Mouse (Mus musculus) midbrain, embryonic 11.5 days (tissue): ENCODE results near the gene Gm21860. TPM values are rescaled to one million over a fixed set of nuclear protein-coding genes. Genes with fewer than 3 reads are reported as not detected.
"Not testable (repeated sequence)": the region's sequence is repeated elsewhere in the genome, so short reads cannot be mapped to it uniquely, and the experiment has no call there.

Experiments used
- ATAC-seq: fragments of 200-750 bp; cut with Nextera tagmentation; 2 replicates; pipeline ENCODE4 v1.8.0; 2017; ENCODE audit warnings: moderate TSS enrichment, moderate library complexity; ENCODE audit not compliant: low FRiP score
- DNase-seq: peaks from one replicate; pipeline ENCODE4 v3.0.0; 2015; ENCODE audit warnings: low spot score; ENCODE audit errors: missing footprints
- H3K27ac ChIP-seq: fragments of 300-500 bp; sonication (generic); 2 replicates; pipeline ENCODE4 v1.5.1; 2014; ENCODE audit warnings: low read depth, low read length
- H3K27me3 ChIP-seq: fragments of 300-500 bp; sonication (generic); 2 replicates; pipeline ENCODE4 v1.6.1; 2014; ENCODE audit warnings: mild to moderate bottlenecking, low read length, moderate library complexity, mixed read lengths; ENCODE audit not compliant: control insufficient read depth, insufficient read depth
- H3K36me3 ChIP-seq: fragments of 300-500 bp; sonication (generic); 2 replicates; pipeline ENCODE4 v1.6.1; 2014; ENCODE audit warnings: mild to moderate bottlenecking, low read length, moderate library complexity, mixed read lengths; ENCODE audit not compliant: control insufficient read depth, insufficient read depth
- H3K4me1 ChIP-seq: fragments of 300-500 bp; sonication (generic); 2 replicates; pipeline ENCODE4 v1.6.1; 2014; ENCODE audit warnings: low read length; ENCODE audit not compliant: control insufficient read depth, insufficient read depth
- H3K4me2 ChIP-seq: fragments of 300-500 bp; sonication (generic); 2 replicates; pipeline ENCODE4 v1.6.1; 2014; ENCODE audit warnings: mild to moderate bottlenecking, moderate library complexity
- H3K4me3 ChIP-seq: fragments of 300-500 bp; sonication (generic); 2 replicates; pipeline ENCODE4 v1.5.1; 2014; ENCODE audit warnings: low read depth, low read length
- H3K9ac ChIP-seq: fragments of 300-500 bp; sonication (generic); 2 replicates; pipeline ENCODE4 v1.6.1; 2014; ENCODE audit warnings: low read length
- H3K9me3 ChIP-seq: fragments of 300-500 bp; sonication (generic); 2 replicates; pipeline ENCODE4 v1.6.1; 2016; ENCODE audit warnings: low read length; ENCODE audit not compliant: control insufficient read depth
- WGBS: fragments of 180-500 bp; shearing (Covaris S2); extraction: QIAGEN DNeasy Blood & Tissue Kit; methylation state at CpG from one replicate; pipeline ENCODE4 v1.1.7; 2014; 5-methylcytosine and 5-hydroxymethylcytosine counted together
- polyA plus RNA-seq: library from polyadenylated mRNA; unstranded; fragments of >200 nt; fragmentation: Nextera tagmentation; extraction: Ambion mirVana; gene quantifications from 2 replicates; pipeline ENCODE4 v1.2.1, GENCODE M21; 2014

Gm21860 gene
- polyA plus RNA-seq, 1 experiment from 2014 or later = not detected

DNA sequence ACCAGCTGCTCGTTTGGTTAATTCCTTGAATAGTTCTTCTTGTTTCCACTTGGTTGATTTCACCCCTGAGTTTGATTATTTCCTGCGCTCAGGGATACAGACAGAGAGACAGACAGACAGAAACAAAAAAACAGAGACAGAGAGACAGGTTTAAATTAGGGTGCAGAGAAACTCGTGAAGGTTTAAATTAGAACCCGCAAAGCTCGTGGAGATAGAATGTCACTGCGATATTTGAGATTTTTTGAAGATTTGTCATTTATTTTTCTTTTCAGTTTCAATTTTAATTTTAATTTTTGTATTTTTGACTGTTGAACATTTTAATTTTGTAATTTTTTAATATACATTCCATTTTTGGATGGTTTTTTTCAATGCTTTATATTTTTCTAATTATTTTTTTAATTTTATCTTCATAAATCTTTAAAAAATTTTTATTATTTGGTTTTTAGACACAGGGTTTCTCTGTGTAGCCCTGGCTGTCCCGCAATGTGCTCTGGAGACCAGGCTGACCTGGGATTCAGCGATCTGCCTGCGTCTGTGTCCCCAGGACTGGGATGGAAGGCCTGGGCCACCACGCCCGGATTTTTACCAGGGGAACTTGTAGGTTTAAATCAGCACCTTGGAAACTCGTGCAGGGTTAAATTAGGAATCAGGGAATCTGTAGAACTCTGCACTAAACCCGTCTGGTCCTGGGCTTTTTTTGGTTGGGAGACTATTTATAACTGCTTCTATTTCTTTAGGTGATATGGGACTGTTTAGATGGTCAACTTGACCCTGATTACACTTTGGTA is 27.3 kb downstream of the Gm21860 start:
- not testable (repeated sequence) for H3K4me1 ChIP-seq, H3K36me3 ChIP-seq, H3K27me3 ChIP-seq, H3K4me3 ChIP-seq, H3K4me2 ChIP-seq, ATAC-seq, H3K9ac ChIP-seq, H3K9me3 ChIP-seq, H3K27ac ChIP-seq
- peak; percentile 80 for DNase-seq
- WGBS = 80% methylated on average over 13 of the region's 13 CpGs

GRCm38 (mm10) chrY:90725701-90726451 is 28.7 kb downstream of the Gm21860 start:
- not testable (repeated sequence) for H3K9ac ChIP-seq, H3K27ac ChIP-seq, H3K4me2 ChIP-seq, H3K9me3 ChIP-seq, H3K4me1 ChIP-seq, H3K36me3 ChIP-seq, H3K4me3 ChIP-seq, ATAC-seq, H3K27me3 ChIP-seq
- DNase-seq = peak; percentile 87
- WGBS = 79% methylated on average over 23 of the region's 23 CpGs

DNA sequence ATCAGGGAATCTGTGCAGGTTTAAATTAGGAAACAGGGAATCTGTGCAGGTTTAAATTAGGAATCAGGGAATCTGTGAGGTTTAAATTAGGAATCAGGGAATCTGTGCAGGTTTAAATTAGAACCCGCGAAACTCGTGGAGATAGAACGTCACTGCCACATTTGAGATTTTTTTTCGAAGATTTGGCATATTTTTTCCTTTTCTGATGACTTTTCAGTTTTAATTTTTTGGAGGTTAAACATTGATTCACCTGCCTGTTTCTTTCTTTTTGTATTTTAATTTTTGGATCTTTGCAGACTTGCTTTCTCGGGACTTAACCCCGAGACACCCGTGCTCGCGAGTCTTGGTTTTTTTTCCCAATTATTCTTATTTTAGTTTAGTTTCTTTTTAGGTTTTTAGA is 29.5 kb downstream of the Gm21860 start:
- not testable (repeated sequence) for H3K4me2 ChIP-seq, H3K9me3 ChIP-seq, H3K27ac ChIP-seq, H3K4me1 ChIP-seq, H3K9ac ChIP-seq, ATAC-seq, H3K36me3 ChIP-seq, H3K27me3 ChIP-seq, H3K4me3 ChIP-seq, DNase-seq
- WGBS = 90% methylated on average over 10 of the region's 10 CpGs

DNA sequence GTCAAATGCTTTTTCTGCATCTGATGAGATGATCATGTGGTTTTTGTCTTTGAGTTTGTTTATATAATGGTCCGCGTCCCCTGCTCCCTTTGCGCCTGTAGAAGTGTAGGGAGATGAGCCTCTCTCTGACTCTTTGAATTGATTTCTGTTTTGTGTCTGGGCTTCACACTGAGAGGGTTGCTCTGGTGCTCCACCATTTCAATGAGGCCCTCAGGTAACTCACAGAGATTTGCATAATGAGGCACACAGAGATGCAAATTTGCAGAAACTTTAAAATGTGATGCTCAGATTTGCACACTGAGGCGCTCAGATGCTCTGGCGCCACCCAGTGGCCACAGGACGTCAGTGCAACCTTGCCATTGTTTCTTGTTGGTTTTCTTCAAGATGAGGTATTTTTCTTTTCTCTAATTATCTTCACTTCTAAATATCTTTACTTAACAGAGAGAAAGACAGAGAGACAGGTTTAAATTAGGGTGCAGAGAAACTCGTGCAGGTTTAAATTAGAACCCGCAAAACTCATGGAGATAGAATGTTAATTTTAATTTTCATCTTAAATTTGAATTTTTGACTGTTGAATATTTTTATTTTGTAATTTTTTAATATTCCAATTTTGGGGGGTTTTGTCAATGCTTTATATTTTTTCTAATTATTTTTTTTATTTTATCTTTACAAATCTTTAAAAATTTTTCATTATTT is 30.5 kb downstream of the Gm21860 start:
- not testable (repeated sequence) for H3K36me3 ChIP-seq, H3K4me3 ChIP-seq, H3K4me1 ChIP-seq, H3K4me2 ChIP-seq, H3K27me3 ChIP-seq, H3K9ac ChIP-seq, H3K9me3 ChIP-seq, H3K27ac ChIP-seq
- DNase-seq (peak; percentile 69), ATAC-seq (peak; percentile 84)
- WGBS = 59% methylated on average over 8 of the region's 8 CpGs

DNA sequence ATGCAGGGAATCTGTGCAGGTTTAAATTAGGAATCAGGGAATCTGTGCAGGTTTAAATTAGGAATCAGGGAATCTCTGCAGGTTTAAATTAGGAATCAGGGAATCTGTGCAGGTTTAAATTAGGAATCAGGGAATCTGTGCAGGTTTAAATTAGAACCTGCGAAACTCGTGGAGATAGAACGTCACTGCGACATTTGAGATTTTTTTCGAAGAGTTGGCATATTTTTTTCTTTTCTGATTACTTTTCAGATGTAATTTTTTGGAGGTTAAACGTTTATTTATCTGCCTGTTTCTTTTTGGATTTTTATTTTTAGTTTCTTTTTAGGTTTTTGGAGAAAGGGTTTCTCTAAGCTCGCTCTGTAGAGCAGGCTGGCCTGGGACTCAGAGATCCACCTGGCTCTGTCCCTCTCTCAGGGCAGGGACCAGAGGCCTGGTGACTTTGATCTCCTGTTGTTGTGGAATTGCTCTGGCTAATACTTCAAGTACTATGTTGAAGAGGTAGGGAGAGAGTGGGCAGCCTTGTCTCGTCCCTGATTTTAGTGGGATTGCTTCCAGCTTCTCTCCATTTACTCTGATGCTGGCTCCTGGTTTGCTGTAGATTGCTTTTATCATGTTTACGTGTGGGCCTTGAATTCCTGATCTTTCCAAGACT is 31.2 kb downstream of the Gm21860 start:
- 72% methylated on average over 9 of the region's 9 CpGs for WGBS
- not testable (repeated sequence) for DNase-seq, H3K36me3 ChIP-seq

GRCm38 (mm10) chrY:90720505-90720904 is 34.1 kb downstream of the Gm21860 start:
- 49% methylated on average over 4 of the region's 5 CpGs for WGBS
- not testable (repeated sequence) for H3K36me3 ChIP-seq, H3K4me2 ChIP-seq, ATAC-seq, DNase-seq, H3K27ac ChIP-seq, H3K9ac ChIP-seq, H3K4me3 ChIP-seq, H3K9me3 ChIP-seq, H3K4me1 ChIP-seq, H3K27me3 ChIP-seq

More for the DNA sequence above, 31.2 kb downstream of the Gm21860 start:
- H3K9ac ChIP-seq, H3K4me1 ChIP-seq, H3K27ac ChIP-seq, H3K4me2 ChIP-seq, H3K4me3 ChIP-seq, H3K27me3 ChIP-seq, H3K9me3 ChIP-seq: not testable (repeated sequence)
- ATAC-seq = peak; percentile 82

- H3K9ac ChIP-seq, H3K9me3 ChIP-seq, H3K4me3 ChIP-seq, H3K27me3 ChIP-seq, H3K4me2 ChIP-seq, H3K4me1 ChIP-seq, H3K36me3 ChIP-seq, H3K27ac ChIP-seq: not testable (repeated sequence)
- WGBS = 79% methylated on average over 13 of the region's 13 CpGs
- 0 out of 2 replicates have a peak, but pooled peaks have one; percentile 52 for ATAC-seq
- peak; percentile 82 for DNase-seq
Measured at GRCm38 (mm10) chrY:90719403-90720232, 35.0 kb downstream of the Gm21860 start.

DNA sequence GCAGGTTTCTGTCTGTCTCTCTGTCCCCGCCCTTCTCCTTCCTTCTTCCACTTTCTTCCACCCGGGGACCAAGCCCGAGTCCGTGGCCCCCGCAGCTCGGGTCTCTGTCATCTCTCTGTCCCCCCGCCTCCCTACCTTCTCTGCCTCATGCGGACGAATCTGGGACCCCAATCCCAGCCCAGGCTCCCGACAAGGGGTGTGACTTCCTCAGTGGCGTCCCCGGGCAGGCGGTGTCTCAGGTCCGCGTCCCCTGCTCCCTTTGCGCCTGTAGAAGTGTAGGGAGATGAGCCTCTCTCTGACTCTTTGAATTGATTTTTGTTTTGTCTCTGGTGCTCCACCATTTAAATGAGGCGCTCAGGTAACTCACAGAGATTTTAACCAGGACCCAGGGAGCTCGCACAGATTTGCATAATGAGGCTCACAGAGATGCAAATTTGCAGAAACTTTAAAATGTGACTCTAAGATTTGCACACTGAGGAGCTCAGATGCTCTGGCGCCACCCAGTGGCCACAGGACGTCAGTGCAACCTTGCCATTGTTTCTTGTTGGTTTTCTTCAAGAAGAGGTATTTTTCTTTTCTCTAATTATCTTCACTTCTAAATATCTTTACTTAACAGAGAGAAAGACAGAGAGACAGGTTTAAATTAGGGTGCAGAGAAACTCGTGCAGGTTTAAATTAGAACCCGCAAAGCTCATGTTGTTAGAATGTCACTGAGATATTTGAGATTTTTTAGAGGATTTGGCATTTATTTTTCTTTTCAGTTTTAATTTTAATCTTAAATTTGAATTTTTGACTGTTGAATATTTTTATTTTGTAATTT is 35.8 kb downstream of the Gm21860 start:
- not testable (repeated sequence) for H3K27me3 ChIP-seq, H3K9me3 ChIP-seq, H3K4me3 ChIP-seq, H3K4me1 ChIP-seq, H3K36me3 ChIP-seq, H3K9ac ChIP-seq, H3K4me2 ChIP-seq, H3K27ac ChIP-seq
- peak; percentile 84 for DNase-seq
- 73% methylated on average over 21 of the region's 22 CpGs for WGBS
- ATAC-seq = peak; percentile 94
